Mouse (Mus musculus): ENCODE results near the gene Pgf. TPM values are rescaled to one million over a fixed set of nuclear protein-coding genes. Genes with fewer than 3 reads are reported as not detected.

The Pgf gene
- total RNA-seq, 2 experiments from 2014 or later: 1.5 to 1.8 TPM

DNA sequence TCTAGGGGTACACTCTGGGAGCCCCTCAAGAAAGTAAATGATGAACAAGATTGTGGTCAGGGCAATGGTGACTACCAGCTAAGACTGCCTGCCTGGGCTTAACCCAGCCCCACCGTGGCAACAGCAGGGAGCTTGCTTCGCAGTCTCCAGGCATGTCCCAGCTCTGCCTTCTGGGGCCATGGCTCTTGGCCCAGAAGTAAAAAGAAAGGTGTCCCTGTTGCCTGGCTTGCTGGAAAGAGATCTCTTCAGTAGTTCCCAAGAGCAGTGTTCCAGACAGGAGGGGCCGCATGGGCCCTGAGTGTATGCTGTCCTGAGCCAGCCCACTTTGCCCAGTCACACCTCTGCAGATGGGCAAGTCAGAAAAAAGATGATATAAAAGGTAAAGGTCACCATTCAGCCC, 7.7 kb downstream of the Pgf start:
- Histone ChIP-seq H3K4me3 (peak overlapping the region; percentile 54), H3K27ac (peak overlapping the region; percentile 85)
- peak; percentile 53 for DNase-seq
- intact Hi-C loops (cut with DNase I): loop anchor here (2.0 to 5.0 kb wide), 3 partner anchors 47 to 135 kb away; partner anchors contain the start of genes Acyp1, Eif2b2 and Zc2hc1c
- no peak for TF ChIP-seq CTCF (IDR thresholded peaks at IDR 0.05)

DNA sequence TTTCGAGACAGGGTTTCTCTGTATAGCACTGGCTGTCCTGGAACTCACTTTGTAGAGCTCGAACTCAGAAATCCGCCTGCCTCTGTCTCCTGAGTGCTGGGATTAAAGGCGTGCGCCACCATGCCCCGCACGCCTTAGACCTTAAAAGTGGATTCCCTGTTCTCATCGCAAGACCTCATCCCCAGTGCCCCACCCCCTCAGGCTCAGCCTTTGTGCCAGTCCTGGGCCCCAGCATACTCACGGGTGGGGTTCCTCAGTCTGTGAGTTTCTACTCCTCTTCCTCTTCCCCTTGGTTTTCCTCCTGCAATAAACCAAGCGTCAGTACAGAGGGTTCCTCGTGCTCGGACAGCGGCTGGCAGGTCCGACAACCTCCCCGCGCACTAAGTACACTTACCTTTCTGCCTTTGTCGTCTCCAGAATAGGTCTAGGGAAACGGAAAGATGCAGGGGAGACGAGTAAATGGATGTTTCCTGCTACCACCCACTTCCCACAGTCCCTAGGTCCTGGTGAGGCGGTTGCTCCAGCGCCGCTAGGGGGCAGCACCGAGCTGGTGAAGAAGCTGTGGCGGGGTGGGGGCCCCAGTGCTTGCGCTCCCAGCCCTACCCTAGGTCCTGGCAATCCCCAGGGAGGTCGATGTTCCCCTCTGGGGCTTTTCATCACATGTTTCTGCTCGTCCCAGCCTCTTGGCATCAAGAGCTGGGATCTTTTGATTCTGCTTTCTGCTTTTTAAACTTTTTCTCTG, 8.3 kb downstream of the Pgf start:
- DNase-seq: peak; percentile 93
- Histone ChIP-seq H3K27ac (peak overlapping the region; percentile 85), H3K4me3 (peak overlapping the region; percentile 54)
- intact Hi-C loops (cut with DNase I): loop anchor here (2.0 to 5.0 kb wide), 2 partner anchors 118 to 136 kb away; partner anchors contain the start of genes Acyp1 and Zc2hc1c
- peak; percentile 93 for TF ChIP-seq CTCF (IDR thresholded peaks at IDR 0.05)

- no peak for TF ChIP-seq CTCF (IDR thresholded peaks at IDR 0.05)
- no peak for DNase-seq
- intact Hi-C loops (cut with DNase I): loop anchor here (5.0 kb wide), 1 partner anchor 121 kb away; the partner anchor contains the start of genes Acyp1 and Zc2hc1c
- Histone ChIP-seq H3K4me3 (no peak overlapping the region), H3K27ac (no peak overlapping the region)
These were observed 11.0 kb downstream of the Pgf start for GRCm38 (mm10) chr12:85166631-85167030.

- intact Hi-C loops (cut with DNase I): loop anchor here (5.0 kb wide), 1 partner anchor 122 kb away; the partner anchor contains the start of genes Acyp1 and Zc2hc1c
- no peak for TF ChIP-seq CTCF (IDR thresholded peaks at IDR 0.05)
- no peak overlapping the region for H3K4me3 ChIP-seq
- peak; percentile 80 for DNase-seq
- peak overlapping the region; percentile 57 for H3K27ac ChIP-seq
These were observed 12.6 kb downstream of the Pgf start for GRCm38 (mm10) chr12:85164996-85165395.

DNA sequence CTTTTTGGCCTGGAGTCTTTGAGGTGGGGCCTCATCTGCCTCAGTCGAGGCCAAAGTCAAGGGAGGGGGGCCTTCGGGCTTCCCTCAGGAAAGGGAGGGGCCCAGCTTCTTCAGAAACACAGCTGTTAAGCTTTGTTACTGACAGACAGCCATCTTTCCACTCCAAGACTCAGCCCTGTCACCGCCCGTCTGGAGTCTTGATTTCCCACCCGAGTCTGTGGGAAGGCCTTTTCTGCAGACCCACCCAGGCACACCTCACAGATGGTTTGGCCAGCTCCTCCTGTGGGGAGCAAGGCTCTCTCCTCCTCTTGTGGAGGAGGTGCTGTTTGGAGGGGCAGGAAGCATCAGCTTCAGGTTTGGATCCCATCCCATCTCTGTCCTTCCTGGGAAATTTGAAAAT, 18.0 kb downstream of the Pgf start:
- intact Hi-C loops (cut with DNase I): no loop called here
- peak; percentile 67 for DNase-seq
- no peak overlapping the region for H3K4me3 ChIP-seq
- H3K27ac ChIP-seq: peak overlapping the region; percentile 74
- no peak for TF ChIP-seq CTCF (IDR thresholded peaks at IDR 0.05)

DNA sequence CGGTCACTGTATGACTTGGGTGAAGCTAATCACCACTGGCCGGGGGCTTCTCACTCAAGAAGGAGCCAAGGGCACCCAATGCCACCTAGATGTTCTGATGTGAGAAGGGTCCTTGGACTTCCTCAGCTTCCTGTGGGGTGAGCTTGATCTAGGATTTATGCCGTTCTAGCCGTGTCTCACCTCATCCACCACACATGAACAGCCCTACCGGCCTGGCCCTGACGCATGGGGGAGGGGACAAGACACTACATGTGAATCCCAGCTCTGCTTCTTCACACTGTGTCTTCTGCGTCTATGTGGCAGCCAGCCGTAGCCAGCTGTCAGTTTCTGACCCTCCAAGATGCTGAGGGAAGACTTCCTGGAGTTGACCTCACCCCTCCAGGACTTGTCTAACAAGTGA, 18.8 kb downstream of the Pgf start:
- H3K27ac ChIP-seq: peak overlapping the region; percentile 74
- TF ChIP-seq CTCF (IDR thresholded peaks at IDR 0.05): no peak
- H3K4me3 ChIP-seq: no peak overlapping the region
- DNase-seq: no peak
- intact Hi-C loops (cut with DNase I): no loop called here

DNA sequence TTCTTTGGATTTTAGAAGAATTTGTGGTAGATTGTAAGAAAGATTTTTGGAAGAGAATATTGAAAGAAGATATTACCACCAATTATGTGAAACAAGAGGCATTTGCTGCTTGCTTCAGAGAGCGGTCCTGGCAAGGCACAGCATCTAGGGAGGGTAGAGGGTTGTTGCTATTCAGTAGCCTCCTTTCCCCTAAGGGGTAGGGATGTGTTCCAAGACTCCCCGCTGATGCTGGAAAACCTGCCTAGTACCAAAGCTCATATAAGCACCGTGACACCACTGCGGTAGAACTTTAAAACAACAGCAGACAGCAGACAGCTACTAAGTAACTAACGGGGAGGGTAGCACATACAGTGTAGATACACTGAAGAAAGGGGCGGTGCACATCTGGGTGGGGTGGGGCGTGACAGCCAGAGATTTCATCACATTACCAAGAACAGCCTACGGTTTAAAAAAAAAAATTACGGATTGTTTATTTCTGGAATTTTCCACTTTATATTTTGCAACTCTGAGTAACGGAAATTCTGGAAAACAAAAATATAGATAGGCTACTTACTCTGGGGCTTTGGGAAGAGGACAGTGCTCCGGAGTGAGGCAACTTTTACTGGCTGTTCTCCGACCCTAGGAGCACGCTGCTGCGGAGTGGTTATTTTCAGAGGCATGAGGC, 19.7 kb downstream of the Pgf start:
- no peak for DNase-seq
- intact Hi-C loops (cut with DNase I): no loop called here
- Histone ChIP-seq H3K27ac (peak overlapping the region; percentile 74), H3K4me3 (no peak overlapping the region)
- TF ChIP-seq CTCF (IDR thresholded peaks at IDR 0.05): no peak

DNA sequence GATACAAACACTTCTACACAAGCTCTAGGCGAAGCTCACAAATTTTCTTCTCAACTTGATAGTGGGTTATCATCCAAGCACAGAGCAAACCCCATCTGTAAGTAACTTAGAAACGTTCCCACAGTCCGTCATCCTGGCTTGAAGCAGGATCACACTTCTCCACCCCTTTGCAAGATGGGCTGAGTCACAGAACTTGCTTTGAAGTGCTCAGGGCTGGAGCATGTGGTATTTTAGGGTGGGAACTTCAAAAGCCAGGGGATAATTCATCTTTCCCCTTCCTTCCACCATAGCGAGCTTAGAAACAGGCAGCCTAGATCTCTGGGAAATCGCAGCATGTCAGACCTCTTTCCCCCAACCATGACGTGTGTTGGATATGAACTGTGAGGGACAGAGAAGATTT, 21.3 kb downstream of the Pgf start:
- H3K4me3 ChIP-seq: no peak overlapping the region
- H3K27ac ChIP-seq: peak overlapping the region; percentile 4; the same call in 1 of the 2 replicates
- DNase-seq: no peak
- TF ChIP-seq CTCF (IDR thresholded peaks at IDR 0.05): no peak
- intact Hi-C loops (cut with DNase I): no loop called here

DNA sequence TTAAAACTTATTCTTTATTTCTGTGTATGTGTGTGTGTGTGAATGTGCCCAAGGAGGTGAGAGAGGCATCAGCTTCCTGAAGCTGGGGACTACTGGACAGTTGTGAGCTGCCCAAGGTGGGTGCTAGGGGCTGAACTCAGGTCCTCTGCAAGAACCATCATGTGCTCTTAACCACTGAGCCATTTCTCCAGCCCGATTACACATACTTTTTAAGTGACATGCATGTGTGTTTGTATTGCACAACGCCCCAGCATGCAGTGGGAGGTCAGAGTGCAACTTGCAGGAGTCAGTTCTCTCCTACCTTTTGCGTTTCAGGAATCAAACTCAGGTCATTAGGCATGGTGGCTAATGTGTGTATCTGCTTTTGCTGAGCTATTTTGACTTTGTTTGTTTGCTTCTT, 24.6 kb downstream of the Pgf start:
- Histone ChIP-seq H3K4me3 (no peak overlapping the region), H3K27ac (no peak overlapping the region)
- DNase-seq: no peak
- intact Hi-C loops (cut with DNase I): no loop called here
- no peak for TF ChIP-seq CTCF (IDR thresholded peaks at IDR 0.05)

GRCm38 (mm10) chr12:85151002-85151774, 26.4 kb downstream of the Pgf start, which contains the start of gene Rps6kl1:
Rps6kl1 (minus strand) TSS chr12:85151264.
- DNase-seq: no peak
- H3K4me3 ChIP-seq: peak within 1 kb of the TSS; percentile 70
- no peak for TF ChIP-seq CTCF (IDR thresholded peaks at IDR 0.05)
- peak within 1 kb of the TSS; percentile 76 for H3K27ac ChIP-seq
- intact Hi-C loops (cut with DNase I): no loop called here

DNA sequence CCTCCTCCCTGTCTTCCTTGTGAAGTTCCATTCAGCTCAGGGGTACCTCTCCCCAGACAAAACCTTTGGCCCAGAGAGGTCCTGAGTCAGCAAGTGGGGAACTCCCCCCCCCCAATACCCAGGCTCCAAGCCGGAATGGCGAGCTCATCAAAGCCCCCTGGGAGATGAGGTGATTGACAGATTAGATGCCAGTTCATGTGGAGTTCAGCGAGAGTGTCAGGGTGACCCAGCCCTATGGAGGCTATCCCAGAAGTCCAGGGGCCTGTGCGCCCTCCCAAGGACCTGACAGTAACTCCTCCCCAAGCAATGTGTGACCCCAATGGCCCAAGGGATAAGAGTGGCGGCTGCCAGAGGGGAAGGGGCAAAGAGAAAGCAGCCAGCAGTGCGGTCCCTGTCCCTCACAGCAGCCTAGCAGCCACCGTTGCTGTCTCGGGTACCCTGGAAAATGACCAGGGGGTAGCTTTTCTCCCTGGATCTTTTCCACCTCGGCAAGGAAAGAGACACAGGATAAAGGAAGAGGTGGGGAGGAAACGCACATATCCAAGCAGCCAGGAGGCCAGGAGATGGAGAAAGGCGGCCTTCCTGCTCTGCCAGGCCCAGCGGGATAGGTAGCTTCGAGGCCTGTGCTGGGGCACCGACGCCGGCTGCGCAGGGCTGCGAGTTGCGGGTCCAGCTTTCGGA, 27.1 kb downstream of the Pgf start:
- H3K27ac ChIP-seq: peak overlapping the region; percentile 76
- intact Hi-C loops (cut with DNase I): no loop called here
- peak overlapping the region; percentile 70 for H3K4me3 ChIP-seq
- no peak for DNase-seq
- no peak for TF ChIP-seq CTCF (IDR thresholded peaks at IDR 0.05)

- Histone ChIP-seq H3K4me3 (no peak overlapping the region), H3K27ac (no peak overlapping the region)
- intact Hi-C loops (cut with DNase I): loop anchor here (10.0 kb wide), 1 partner anchor 338 kb away; no protein-coding TSS in a partner anchor
- no peak for DNase-seq
- TF ChIP-seq CTCF (IDR thresholded peaks at IDR 0.05): no peak
These were observed 30.7 kb downstream of the Pgf start for GRCm38 (mm10) chr12:85146881-85147280.

Measured in gastrocnemius, adult 2 months (tissue).